Mouse (Mus musculus): ENCODE measurements around the gene Kdm4d.

GRCm38 (mm10) chr9:14532283-14532682 lies 32.0 kb upstream of the Kdm4d start:
- TF ChIP-seq CTCF (IDR thresholded peaks at IDR 0.05; ENCODE audit: borderline replicate concordance, insufficient read depth, low read length): no peak
- no peak for TF ChIP-seq POLR2A (IDR thresholded peaks at IDR 0.05; ENCODE audit: low read depth, low read length)
